Mouse (Mus musculus) T-cell, adult 2 months (primary cell): ENCODE data around the gene Efl1.

Experiments used
- DNase-seq: peaks from one replicate; pipeline ENCODE4 v3.0.0; 2022; ENCODE audit warnings: low spot score

The Efl1 gene

GRCm38 (mm10) chr7:82648353-82649080, at the start of gene Efl1, which contains the start of gene Saxo2:
Gene Efl1, plus strand, starts transcription at chr7:82648614.
Gene Saxo2, minus strand, starts transcription at chr7:82648528.
- DNase-seq: peak; percentile 97

GRCm38 (mm10) chr7:82602008-82602407, 46.4 kb upstream of the Efl1 start:
- DNase-seq: no peak

GRCm38 (mm10) chr7:82605425-82605824, 43.0 kb upstream of the Efl1 start:
- DNase-seq: no peak

GRCm38 (mm10) chr7:82609629-82610028, 38.8 kb upstream of the Efl1 start:
- no peak for DNase-seq

- no peak for DNase-seq
These were observed 23.1 kb upstream of the Efl1 start for GRCm38 (mm10) chr7:82625342-82625741.

- DNase-seq: no peak
These were observed 1.2 kb upstream of the Efl1 start for GRCm38 (mm10) chr7:82647183-82647582.

- DNase-seq: no peak
These were observed 505 bp upstream of the Efl1 start for GRCm38 (mm10) chr7:82647909-82648308.

- peak; percentile 40 for DNase-seq
These were observed 649 bp downstream of the Efl1 start for GRCm38 (mm10) chr7:82649081-82649445.

DNA sequence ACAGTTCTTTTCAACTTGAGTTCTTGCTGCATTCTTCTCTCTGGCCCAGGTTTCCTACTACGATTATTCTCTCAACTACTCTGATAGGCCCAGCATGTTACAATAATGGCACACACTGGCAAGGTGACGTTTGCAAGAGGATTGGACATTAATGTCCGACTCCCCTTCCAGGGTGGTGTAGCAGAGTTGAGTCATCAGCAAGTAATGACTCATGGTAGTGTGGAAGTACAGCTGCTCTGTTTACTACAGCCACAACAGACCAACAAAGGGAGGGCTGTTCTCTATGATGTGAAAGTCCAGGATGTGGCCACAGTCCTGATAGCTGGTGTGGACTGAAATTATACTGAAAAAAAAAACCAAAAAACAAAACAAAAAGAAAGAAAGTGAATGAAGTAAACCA, 16.2 kb downstream of the Efl1 start:
- no peak for DNase-seq

GRCm38 (mm10) chr7:82676001-82676400, 27.6 kb downstream of the Efl1 start:
- DNase-seq: no peak

- DNase-seq: no peak
These were observed 28.4 kb downstream of the Efl1 start for GRCm38 (mm10) chr7:82676834-82677233.

DNA sequence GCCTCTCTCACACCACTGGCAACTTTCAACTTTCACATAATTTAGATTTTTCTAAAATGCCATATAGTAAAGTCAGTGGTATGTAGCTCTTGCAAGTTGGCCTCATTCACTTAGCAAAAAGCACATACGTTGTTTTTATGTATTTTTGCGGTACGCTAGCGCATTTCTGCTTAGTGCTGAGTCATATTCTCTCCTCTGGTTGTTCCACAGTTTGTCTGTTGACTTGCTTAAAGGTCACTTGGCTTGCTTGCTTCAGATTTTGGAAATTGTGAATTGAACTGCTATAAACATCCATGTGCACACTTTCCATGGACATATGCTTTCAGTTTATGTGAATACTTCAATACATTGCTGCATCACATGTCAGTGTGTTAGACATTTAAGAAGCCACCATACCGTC, 31.5 kb downstream of the Efl1 start:
- no peak for DNase-seq

GRCm38 (mm10) chr7:82688736-82689135, 40.3 kb downstream of the Efl1 start:
- no peak for DNase-seq

DNA sequence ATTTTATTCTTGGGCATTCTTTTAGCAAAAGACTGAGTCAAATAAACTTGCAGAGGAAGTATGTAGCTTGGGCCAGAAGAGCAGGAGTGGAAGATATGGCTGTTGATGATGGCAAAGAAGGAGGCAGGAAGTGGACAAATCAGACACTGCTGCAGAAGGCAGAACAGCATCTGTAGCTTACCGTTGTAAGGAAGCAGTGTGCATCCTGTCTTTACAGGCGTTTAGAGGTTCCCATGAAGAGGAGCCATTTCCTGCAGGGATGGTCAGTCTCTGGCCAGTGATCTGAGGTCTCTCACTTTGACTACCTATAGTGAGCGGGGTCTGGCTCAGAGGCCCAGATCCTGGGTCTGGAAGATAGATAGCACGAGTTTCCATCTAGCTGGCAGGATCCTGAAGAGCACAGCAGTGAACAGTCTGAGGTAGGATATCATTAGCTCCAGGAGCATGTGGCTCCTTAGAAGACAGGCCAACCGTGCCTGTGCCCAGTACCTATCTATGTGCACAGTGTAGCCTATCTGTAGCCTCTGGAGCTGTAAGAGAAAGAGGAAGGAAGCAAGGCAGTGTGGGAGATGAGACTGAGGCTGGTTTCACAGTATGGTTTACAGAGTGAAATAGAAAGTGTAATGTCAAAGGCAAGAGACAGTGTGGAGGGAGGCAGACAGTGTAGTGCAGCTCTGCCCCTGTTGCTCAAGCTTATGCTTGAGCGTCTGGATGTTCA, 42.8 kb downstream of the Efl1 start:
- no peak for DNase-seq

DNA sequence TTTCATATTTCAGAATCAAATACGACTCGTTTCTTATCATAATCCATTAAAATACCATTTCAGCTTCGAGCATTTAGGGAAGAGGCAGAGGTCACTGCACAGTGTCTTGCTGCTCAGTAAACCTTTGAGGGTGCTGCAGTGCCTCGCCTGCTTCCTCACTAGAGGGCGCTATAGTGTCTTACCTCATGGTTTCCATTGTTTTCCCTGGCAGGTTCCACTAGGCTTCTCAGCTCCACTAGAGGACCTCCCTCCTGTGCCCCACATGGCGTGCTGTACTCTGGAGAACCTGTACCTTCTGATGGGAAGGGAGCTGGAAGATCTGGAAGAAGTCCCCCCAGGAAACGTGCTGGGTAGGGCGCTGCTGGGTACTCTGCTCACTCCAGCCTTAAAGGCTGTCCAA, 49.3 kb downstream of the Efl1 start:
- peak; percentile 10 for DNase-seq

- no peak for DNase-seq
These were observed 50.6 kb downstream of the Efl1 start for GRCm38 (mm10) chr7:82698968-82699367.

- no peak for DNase-seq
These were observed 54.2 kb downstream of the Efl1 start for GRCm38 (mm10) chr7:82702384-82703343.

DNA sequence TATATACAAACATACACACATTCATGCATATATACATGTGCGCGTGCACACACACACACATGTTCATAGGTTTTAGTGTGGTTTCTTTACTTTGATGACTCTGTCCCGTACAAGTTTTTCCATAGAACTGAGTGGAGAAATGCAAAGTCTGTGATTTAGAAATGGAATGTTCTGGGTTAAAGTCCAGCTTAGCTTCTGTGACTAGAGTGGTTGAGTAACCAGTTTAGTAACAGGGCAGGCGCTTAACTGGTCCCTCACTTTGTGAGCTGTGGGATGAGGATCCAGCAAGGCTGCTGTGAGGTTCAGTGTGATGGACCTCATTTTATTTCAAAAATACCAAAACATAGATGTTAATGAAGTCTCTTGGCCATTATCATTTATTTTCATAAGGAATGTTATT, 60.8 kb downstream of the Efl1 start:
- no peak for DNase-seq

DNA sequence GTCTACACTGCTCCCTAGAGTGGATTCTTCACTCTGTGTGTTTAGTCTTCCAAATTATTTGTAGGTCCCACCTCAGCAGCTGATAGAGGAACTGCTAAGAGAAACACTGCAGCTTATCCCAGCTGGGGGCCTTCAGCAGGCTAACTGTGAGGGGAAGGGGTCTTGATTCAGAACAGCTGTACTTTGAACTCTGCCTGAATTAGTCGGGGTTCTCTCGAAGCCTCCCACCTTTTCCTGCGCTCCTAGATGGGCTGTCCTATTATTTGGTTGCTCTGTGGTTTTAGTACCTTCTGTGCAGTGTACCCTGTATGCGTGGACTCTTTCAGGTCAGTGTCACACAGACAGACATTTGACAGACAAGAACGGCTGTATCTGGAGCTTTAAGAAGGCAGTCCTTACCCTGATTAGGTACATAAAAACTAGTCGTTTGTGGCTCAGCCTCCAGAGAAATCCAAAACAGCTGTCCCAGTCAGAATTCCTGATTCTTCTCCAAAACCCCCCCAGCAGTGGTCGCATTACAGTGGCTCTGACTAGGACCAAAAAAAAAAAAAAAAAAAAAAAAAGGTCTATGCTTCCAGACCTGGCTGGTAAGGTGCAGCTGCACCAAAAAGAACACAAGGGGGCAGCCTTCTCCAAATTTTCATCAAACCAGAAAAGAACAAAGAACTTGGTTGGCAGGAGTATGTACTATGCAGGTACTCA, 66.9 kb downstream of the Efl1 start:
- DNase-seq: peak; percentile 58

DNA sequence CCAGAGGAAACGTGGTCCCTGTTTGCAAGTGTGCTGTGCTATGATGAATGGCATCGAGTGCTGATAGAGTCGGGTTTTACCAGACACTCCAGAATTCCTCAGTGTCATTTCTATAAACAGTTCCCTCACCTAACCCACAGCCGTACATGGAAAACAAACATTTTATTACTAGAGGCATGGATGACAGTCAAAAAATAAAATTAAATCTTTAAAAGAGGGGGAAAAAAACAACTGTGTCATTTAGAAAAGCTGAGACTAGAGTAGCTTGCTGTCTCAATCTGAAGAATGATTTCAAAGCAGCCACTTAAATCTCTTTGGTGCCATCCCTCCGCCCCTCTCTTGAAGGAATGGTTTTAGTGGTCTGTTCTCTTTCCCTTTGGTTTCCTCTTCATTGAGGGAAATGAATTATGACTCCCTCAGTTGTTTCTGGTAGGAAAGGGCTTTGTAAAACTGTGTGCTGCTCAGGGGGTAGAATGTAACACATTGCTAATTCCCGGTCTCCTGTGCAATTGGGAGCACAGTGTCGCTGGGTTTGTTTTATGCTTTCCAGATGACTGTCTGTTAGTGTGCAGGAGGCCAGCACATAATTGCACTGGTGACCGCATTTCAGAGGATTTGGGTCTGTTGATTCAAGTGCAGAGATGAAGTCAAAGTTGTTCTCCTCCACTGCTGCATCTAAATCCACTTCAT, 67.6 kb downstream of the Efl1 start:
- no peak for DNase-seq

- DNase-seq: no peak
These were observed 70.9 kb downstream of the Efl1 start for GRCm38 (mm10) chr7:82719285-82719684.
